ENCODE assay signal across 8 mouse cellular contexts in genomic region chr17:24658017-24658758, GRCm38 (mm10). TPM values are rescaled to one million over a fixed set of nuclear protein-coding genes. Genes with fewer than 3 reads are reported as not detected.
DNase-seq lines count a peak whose midpoint lies in the region; ATAC-seq and TF ChIP-seq lines count a peak whose summit lies in the region.

Npw (minus strand) TSS chr17:24658457.

- in situ Hi-C loops in ES-E14 (cut with MboI; ENCODE audit: low sequenced_read_pairs in 2 of 2, unreplicated experiment in 2 of 2): no loop called here

- H3K4me3 ChIP-seq in ES-E14 (ENCODE audit: insufficient read depth in 1 of 2, low read depth in 1 of 2, low read length in 2 of 2, poor library complexity in 1 of 2, severe bottlenecking in 1 of 2): peak within 1 kb of the TSS; percentile 70 to 72
- peak within 1 kb of the TSS; percentile 34; the same call in 1 of the 2 replicates for H3K4me3 ChIP-seq in brown adipose tissue, adult 24 weeks (ENCODE audit: insufficient read depth, low read depth, low read length)
- peak within 1 kb of the TSS; percentile 54 for H3K4me3 ChIP-seq in hindbrain, embryonic 10.5 days
- peak within 1 kb of the TSS; percentile 40 for H3K4me3 ChIP-seq in liver, embryonic 15.5 days (replicated peaks)
- H3K4me3 ChIP-seq in neural tube, embryonic 13.5 days: peak within 1 kb of the TSS; percentile 35

- 2% methylated on average over 47 of the region's 47 CpGs for WGBS in hindbrain, embryonic 10.5 days
- 3% methylated on average over 47 of the region's 47 CpGs for WGBS in liver, embryonic 15.5 days (ENCODE audit: insufficient replicate concordance)
- WGBS in neural tube, embryonic 13.5 days: 1% methylated on average over 47 of the region's 47 CpGs

- peak within 1 kb of the TSS; percentile 48 for H3K9ac ChIP-seq in ES-E14 (ENCODE audit: insufficient read depth, low read depth, low read length, poor library complexity, severe bottlenecking)
- H3K9ac ChIP-seq in liver, embryonic 15.5 days: peak within 1 kb of the TSS; percentile 20; the same call in 1 of the 2 replicates
- peak within 1 kb of the TSS; percentile 54 for H3K9ac ChIP-seq in neural tube, embryonic 13.5 days

- peak within 1 kb of the TSS; percentile 70 for H3K4me2 ChIP-seq in liver, embryonic 15.5 days
- peak within 1 kb of the TSS; percentile 59 for H3K4me2 ChIP-seq in neural tube, embryonic 13.5 days

- H3K36me3 ChIP-seq in ES-E14 (ENCODE audit: control insufficient read depth, insufficient read depth, low read length, poor library complexity, severe bottlenecking): no peaks in the 10 kb centered on the region
- H3K36me3 ChIP-seq in hindbrain, embryonic 10.5 days: no peaks in the 10 kb centered on the region
- no peaks in the 10 kb centered on the region for H3K36me3 ChIP-seq in liver, embryonic 15.5 days (replicated peaks)
- no peaks in the 10 kb centered on the region for H3K36me3 ChIP-seq in neural tube, embryonic 13.5 days

- 0 out of 2 replicates have a peak, but pooled peaks have one; percentile 12 for ATAC-seq in liver, embryonic 15.5 days (ENCODE audit: insufficient read depth)
- 0 out of 2 replicates have a peak, but pooled peaks have one; percentile 20 for ATAC-seq in neural tube, embryonic 13.5 days (ENCODE audit: low read depth)

- no peak for DNase-seq in ES-E14 (ENCODE audit: low read depth, low spot score)
- DNase-seq in hindbrain, embryonic 10.5 days (ENCODE audit: low spot score): no peak
- no peak for DNase-seq in spleen, postnatal 4 days (ENCODE audit: low spot score in 2 of 2)
- no peak for DNase-seq in MN1 (ENCODE audit: low spot score)
- DNase-seq in yolk sac, embryonic 10.5 days (ENCODE audit: low spot score): no peak

- H3K27me3 ChIP-seq in hindbrain, embryonic 10.5 days (ENCODE audit: insufficient read depth, poor library complexity, severe bottlenecking): peaks cover 69% of the 10 kb centered on the region
- peaks cover 61% of the 10 kb centered on the region for H3K27me3 ChIP-seq in liver, embryonic 15.5 days
- H3K27me3 ChIP-seq in neural tube, embryonic 13.5 days: peaks cover 61% of the 10 kb centered on the region

- H3K27ac ChIP-seq in ES-E14 (ENCODE audit: insufficient read depth, low read depth, low read length, poor library complexity, severe bottlenecking): no peak within 1 kb of the TSS
- H3K27ac ChIP-seq in brown adipose tissue, adult 24 weeks (replicated peaks; ENCODE audit: low read depth, low read length): no peak within 1 kb of the TSS
- peak within 1 kb of the TSS; percentile 45 for H3K27ac ChIP-seq in hindbrain, embryonic 10.5 days
- H3K27ac ChIP-seq in liver, embryonic 15.5 days (replicated peaks): no peak within 1 kb of the TSS
- H3K27ac ChIP-seq in neural tube, embryonic 13.5 days (replicated peaks): no peak within 1 kb of the TSS

- H3K9me3 ChIP-seq in ES-E14 (ENCODE audit: control insufficient read depth, insufficient read depth, low read depth, low read length): no peaks in the 10 kb centered on the region
- H3K9me3 ChIP-seq in hindbrain, embryonic 10.5 days: no peaks in the 10 kb centered on the region
- H3K9me3 ChIP-seq in liver, embryonic 15.5 days (replicated peaks): no peaks in the 10 kb centered on the region
- H3K9me3 ChIP-seq in neural tube, embryonic 13.5 days: no peaks in the 10 kb centered on the region

- H3K4me1 ChIP-seq in ES-E14 (ENCODE audit: control insufficient read depth in 2 of 2, insufficient read depth in 2 of 2, low read length in 2 of 2, poor library complexity in 1 of 2): peaks cover 0 to 9% of the 10 kb centered on the region in 2 experiments; a peak in 2 of 4 replicates
- H3K4me1 ChIP-seq in brown adipose tissue, adult 24 weeks (ENCODE audit: control insufficient read depth, insufficient read depth, insufficient read length, low read length): no peaks in the 10 kb centered on the region
- H3K4me1 ChIP-seq in hindbrain, embryonic 10.5 days (replicated peaks): peaks cover 24% of the 10 kb centered on the region
- peaks cover 16% of the 10 kb centered on the region for H3K4me1 ChIP-seq in liver, embryonic 15.5 days (replicated peaks)
- peaks cover 16% of the 10 kb centered on the region for H3K4me1 ChIP-seq in neural tube, embryonic 13.5 days (replicated peaks)

TF ChIP-seq in ES-E14, 5 proteins besides CTCF, POLR2A, EP300 and RAD21:
- TF ChIP-seq CHD2 (IDR thresholded peaks at IDR 0.05; ENCODE audit: low read depth, low read length) (no peak), HCFC1 (IDR thresholded peaks at IDR 0.05; ENCODE audit: borderline replicate concordance, insufficient read depth, low read length) (no peak), MAFK (IDR thresholded peaks at IDR 0.05; ENCODE audit: insufficient read depth, low read depth, low read length) (no peak), ZC3H11A (IDR thresholded peaks at IDR 0.05; ENCODE audit: borderline replicate concordance, low read depth, low read length) (no peak), ZNF384 (IDR thresholded peaks at IDR 0.05; ENCODE audit: low read depth, low read length) (no peak)

RNA-seq across cellular contexts. Expression of gene Npw, which starts in this region (rescaled TPM):
- total RNA-seq in ES-E14 (2012; rRNA removed): 3.0 and 6.0 TPM in 2 replicates
- polyA plus RNA-seq in brown adipose tissue, adult 24 weeks (2012; ENCODE audit: insufficient read depth, insufficient read length, missing spikeins): not detected in 2 replicates
- not detected in 2 replicates for polyA plus RNA-seq in hindbrain, embryonic 10.5 days (2016; fragmentation: Nextera tagmentation; extraction: Ambion mirVana)
- polyA plus RNA-seq in liver, embryonic 15.5 days (2015; fragmentation: Nextera tagmentation; extraction: Ambion mirVana): 0.30 TPM in 1 of 2 replicates, not detected in the other
- not detected in 2 replicates for polyA plus RNA-seq in neural tube, embryonic 13.5 days (2015; fragmentation: Nextera tagmentation; extraction: Ambion mirVana)

Comparison
In these comparisons a context has a peak if more than half of its experiments do, and no peak if none do; other contexts are left out.
1. Peak in ATAC-seq, H3K4me3 ChIP-seq, H3K9ac ChIP-seq and H3K4me2 ChIP-seq in liver, embryonic 15.5 days; RNA of the gene not detected or under 1 TPM.
2. Peak in ATAC-seq, H3K4me3 ChIP-seq, H3K9ac ChIP-seq and H3K4me2 ChIP-seq in neural tube, embryonic 13.5 days; RNA of the gene not detected or under 1 TPM.